Mouse (Mus musculus) erythroblast, embryonic 14.5 days (primary cell): ENCODE measurements around the gene Arrdc4. TPM values are rescaled to one million over a fixed set of nuclear protein-coding genes. Genes with fewer than 3 reads are reported as not detected.
A peak's percentile ranks its signal among the peaks of the same experiment; 100 is the strongest.

ENCODE experiments used
- H3K27me3 ChIP-seq: 2 replicates; pipeline ENCODE4 v1.6.1; 2012; ENCODE audit warnings: inconsistent platforms; ENCODE audit not compliant: control insufficient read depth
- H3K36me3 ChIP-seq: 2 replicates; pipeline ENCODE4 v1.6.1; 2012; ENCODE audit warnings: mild to moderate bottlenecking, inconsistent platforms; ENCODE audit not compliant: control insufficient read depth
- H3K4me1 ChIP-seq: 2 replicates; pipeline ENCODE4 v1.6.1; 2012; ENCODE audit warnings: inconsistent platforms; ENCODE audit not compliant: control insufficient read depth
- H3K4me3 ChIP-seq: replicated peaks from 2 replicates; pipeline ENCODE3; 2012; ENCODE audit warnings: moderate library complexity, mild to moderate bottlenecking, inconsistent platforms
- H3K9me3 ChIP-seq: 2 replicates; pipeline ENCODE4 v1.6.1; 2012; ENCODE audit warnings: low read length, inconsistent platforms, mixed read lengths; ENCODE audit not compliant: control insufficient read depth
- GATA1 ChIP-seq: IDR thresholded peaks from 2 replicates; pipeline ENCODE4 v1.6.1; 2012; ENCODE audit warnings: low read length, inconsistent platforms, mixed read lengths
- TAL1 ChIP-seq: IDR thresholded peaks from 3 replicates; pipeline ENCODE4 v1.6.1; 2012; ENCODE audit warnings: low read length, inconsistent platforms, mixed read lengths
- polyA plus RNA-seq: library from polyadenylated mRNA; stranded (reverse); fragments of >175 nt; gene quantifications from 2 replicates; pipeline ENCODE4 v1.2.3, GENCODE M21; 2012

Arrdc4 gene
- polyA plus RNA-seq, 1 experiment: 0.16 TPM

DNA sequence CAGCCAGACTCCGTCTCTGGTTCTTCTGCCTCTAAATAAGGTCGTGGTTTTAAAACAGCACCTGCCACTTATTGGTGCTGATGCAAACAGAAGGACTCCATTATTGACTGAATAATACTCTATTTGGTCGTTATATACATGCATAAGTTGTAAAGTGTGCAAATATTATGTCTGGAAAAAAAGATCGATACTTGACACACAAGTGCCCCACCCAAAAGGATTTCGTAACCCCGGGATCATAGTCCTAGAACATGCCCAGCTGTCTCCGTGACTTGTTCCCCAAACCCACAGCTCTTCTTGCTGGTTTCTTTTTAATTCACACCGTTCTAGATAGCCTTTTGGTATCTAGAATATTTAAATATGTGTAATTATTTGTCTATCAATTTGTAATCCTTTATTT lies 878 bp upstream of the Arrdc4 start:
- H3K4me1 ChIP-seq: peaks cover 19% of the 10 kb centered on the region
- peak overlapping the region; percentile 71 for H3K4me3 ChIP-seq
- TF ChIP-seq GATA1 (no peak), TAL1 (no peak)
- no peaks in the 10 kb centered on the region for H3K36me3 ChIP-seq
- no peaks in the 10 kb centered on the region for H3K27me3 ChIP-seq
- no peaks in the 10 kb centered on the region for H3K9me3 ChIP-seq

DNA sequence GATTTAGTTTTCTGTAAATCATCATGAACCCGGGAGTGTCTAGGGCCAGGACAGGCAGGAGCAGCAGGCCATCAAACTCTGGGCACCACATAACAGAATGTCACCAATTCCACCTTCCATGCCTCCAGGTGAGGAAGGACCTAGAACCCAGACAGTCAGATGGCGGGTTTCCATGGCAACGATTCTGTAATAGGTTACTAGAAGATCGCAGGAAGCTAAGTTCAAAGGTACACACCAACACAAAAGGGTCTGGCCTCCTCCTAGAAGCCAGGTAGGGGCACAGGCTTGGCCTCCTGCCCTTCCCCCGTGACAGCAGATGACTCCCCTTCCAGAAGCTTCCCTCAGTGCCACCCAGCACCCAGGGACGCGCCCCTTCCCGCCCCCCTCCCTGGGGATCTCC lies 680 bp downstream of the Arrdc4 start:
- TF ChIP-seq GATA1 (no peak), TAL1 (no peak)
- no peaks in the 10 kb centered on the region for H3K9me3 ChIP-seq
- H3K4me3 ChIP-seq: peak overlapping the region; percentile 71

DNA sequence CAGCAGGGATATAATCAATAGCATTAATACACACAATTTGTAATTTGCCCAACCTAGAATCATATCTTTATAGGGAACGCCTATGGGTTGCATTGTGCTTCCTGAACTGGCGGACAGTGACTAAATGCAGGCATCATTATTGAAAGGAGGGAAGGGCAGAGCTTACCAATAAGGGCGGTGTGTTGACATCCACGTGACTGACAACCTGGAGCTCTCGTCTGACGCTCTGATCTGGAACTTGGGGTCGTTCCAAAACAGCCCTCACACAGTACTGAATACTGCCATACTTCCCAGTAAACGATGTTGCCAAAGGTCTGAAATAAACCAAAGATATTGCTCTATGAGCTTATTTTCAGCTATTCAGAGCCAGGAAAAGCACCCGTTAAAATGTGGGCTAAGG lies 4.4 kb downstream of the Arrdc4 start:
- TF ChIP-seq GATA1: no peak
- TF ChIP-seq TAL1: no peak
- H3K4me1 ChIP-seq: peaks cover 17% of the 10 kb centered on the region
- H3K36me3 ChIP-seq: peaks cover 8% of the 10 kb centered on the region
- H3K9me3 ChIP-seq: no peaks in the 10 kb centered on the region
- no peaks in the 10 kb centered on the region for H3K27me3 ChIP-seq
- H3K4me3 ChIP-seq: no peak overlapping the region

More for the DNA sequence above, 680 bp downstream of the Arrdc4 start:
- peaks cover 19% of the 10 kb centered on the region for H3K4me1 ChIP-seq
- no peaks in the 10 kb centered on the region; the same call in 1 of the 2 replicates for H3K36me3 ChIP-seq
- H3K27me3 ChIP-seq: no peaks in the 10 kb centered on the region

DNA sequence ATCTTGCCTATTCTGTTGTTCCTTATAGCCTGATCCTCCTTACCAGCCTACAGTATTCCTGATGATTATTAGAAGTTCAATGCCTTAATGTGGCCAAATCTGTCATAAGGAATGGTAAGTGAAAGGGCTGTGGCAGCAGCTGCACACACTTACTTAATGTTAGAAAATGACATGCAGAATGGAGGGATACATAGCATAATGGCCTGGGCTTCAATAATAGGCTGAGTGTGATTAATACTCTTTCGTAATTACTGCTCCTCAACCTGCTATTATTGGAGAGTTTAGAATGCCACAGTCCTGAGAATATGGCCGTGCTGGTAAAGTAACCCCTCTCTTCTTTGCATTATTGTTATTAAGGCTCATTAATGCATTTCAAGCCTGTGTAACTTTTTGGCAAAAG lies 4.8 kb downstream of the Arrdc4 start:
- Histone ChIP-seq H3K4me1 (peaks cover 13% of the 10 kb centered on the region), H3K9me3 (no peaks in the 10 kb centered on the region), H3K4me3 (no peak overlapping the region), H3K36me3 (peaks cover 8% of the 10 kb centered on the region), H3K27me3 (no peaks in the 10 kb centered on the region)
- TF ChIP-seq TAL1: no peak
- no peak for TF ChIP-seq GATA1

DNA sequence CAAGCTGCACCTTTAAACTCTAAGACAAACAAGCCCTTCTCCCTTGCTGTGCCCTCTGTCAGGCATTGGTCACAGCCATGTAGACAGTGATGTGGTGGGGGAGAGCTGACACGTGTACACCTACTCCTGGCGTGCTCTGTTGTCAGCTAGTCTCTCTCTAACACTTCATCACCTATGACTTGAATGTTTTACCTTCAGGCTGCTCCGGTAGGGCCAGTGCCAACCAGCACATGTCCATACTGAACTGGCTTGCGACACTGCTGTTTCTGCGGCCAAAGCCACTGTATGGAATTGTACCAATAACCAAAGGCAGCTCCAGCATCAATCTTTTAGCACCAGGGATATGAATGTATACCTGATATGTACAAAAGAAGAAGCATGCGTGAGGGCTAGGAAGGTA lies 8.3 kb downstream of the Arrdc4 start:
- TF ChIP-seq GATA1 (no peak), TAL1 (no peak)
- no peak overlapping the region for H3K4me3 ChIP-seq
- H3K27me3 ChIP-seq: no peaks in the 10 kb centered on the region
- no peaks in the 10 kb centered on the region for H3K9me3 ChIP-seq
- H3K36me3 ChIP-seq: peaks cover 8% of the 10 kb centered on the region
- H3K4me1 ChIP-seq: no peaks in the 10 kb centered on the region

DNA sequence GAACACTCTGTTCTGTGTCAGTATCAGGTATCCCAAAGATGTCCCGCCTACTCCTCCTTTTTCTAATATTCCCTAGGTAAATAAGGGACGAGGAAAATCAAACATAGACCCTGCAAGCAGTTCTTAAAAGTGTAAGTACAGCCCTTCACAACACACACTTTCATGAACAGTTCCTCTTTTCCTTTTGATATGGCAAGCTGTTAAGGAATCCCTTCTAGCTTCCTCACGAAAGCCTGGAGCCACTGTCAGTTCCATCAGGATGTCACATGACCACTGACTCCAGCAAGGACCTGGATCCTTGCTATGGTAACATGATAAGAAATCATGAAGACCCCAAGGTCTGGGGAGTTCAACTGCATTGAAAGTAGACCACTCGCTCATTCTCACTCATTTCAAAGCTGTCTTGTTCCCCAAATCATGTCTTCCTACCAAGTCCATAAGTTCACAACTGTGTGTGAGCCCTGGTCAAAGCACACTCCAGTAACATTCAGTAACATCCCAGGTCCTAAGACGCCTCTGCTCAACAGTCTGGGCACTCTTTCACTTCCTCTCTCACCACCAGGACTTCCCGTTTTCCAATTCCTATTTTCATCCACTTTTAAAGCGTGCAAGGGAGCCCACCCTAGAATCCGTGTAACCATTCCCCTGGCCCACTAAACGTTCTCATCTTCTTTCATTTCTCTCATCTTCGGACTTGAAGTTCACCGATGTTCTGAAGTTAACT lies 10.2 kb downstream of the Arrdc4 start:
- Histone ChIP-seq H3K36me3 (peaks cover 8% of the 10 kb centered on the region), H3K27me3 (no peaks in the 10 kb centered on the region), H3K4me3 (no peak overlapping the region), H3K4me1 (no peaks in the 10 kb centered on the region), H3K9me3 (no peaks in the 10 kb centered on the region)
- TF ChIP-seq GATA1 (no peak), TAL1 (no peak)

DNA sequence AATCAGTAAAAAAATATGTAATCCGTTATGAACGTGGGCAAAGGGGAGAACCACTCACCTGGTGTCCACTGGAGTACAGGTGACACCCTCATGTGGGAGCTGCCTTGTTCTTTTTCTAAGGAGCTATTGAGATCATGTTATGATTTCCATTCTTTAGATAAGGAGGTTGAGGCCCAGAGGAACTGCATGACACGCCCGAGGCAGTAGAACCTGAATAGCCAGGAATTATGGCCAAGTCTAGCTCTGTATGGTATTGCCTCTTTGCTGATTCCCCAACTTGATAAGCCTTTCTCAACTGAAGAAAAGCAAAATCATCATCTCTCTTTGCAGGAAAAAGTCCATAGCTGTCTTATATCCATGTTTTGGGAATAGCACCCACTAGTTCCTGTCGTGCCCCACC lies 22.7 kb downstream of the Arrdc4 start:
- TF ChIP-seq TAL1 (no peak), GATA1 (no peak)
- Histone ChIP-seq H3K36me3 (no peaks in the 10 kb centered on the region), H3K27me3 (no peaks in the 10 kb centered on the region), H3K9me3 (no peaks in the 10 kb centered on the region; the same call in 1 of the 2 replicates), H3K4me3 (no peak overlapping the region), H3K4me1 (no peaks in the 10 kb centered on the region)

DNA sequence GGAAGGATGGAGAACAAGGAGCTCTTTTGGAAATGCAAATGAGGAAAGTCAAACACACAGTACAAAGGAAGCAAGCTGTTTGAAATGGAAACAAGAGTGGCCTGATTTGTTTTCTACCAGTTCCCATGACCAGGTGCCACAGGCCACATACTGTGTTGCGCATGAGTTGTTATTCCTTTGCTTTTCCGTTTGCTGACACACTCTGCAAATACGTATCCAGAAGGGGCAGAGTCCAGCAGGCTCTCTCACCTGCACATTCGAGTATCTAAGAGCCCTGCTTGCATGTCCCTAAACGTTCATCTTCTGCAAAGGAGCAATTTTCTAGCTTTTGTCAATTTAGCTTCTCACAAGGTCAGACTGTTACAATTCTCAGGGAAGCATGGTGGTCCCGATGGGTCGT lies 24.3 kb downstream of the Arrdc4 start:
- TF ChIP-seq TAL1: no peak
- TF ChIP-seq GATA1: no peak
- Histone ChIP-seq H3K4me3 (no peak overlapping the region), H3K9me3 (no peaks in the 10 kb centered on the region), H3K27me3 (no peaks in the 10 kb centered on the region), H3K36me3 (no peaks in the 10 kb centered on the region), H3K4me1 (no peaks in the 10 kb centered on the region)

DNA sequence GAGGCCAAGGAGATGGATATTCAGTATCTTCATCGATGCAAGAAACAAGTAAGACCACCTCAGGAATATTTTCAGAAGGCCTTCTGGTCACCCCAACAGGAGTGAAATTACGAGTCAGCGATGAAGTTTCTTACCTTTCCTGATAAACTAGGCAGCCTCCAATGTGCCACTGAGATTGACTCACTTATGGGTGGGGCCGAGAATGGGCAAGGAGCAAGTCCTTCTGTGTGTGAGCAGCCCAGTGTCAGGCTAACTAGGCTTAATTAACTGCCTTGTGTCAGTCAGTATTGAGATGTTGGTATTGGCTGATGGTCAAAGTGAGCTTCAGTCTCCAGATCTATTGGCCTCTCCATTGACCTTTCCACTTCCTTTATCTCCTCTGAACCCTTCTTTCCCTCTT lies 27.5 kb downstream of the Arrdc4 start:
- no peak for TF ChIP-seq GATA1
- TF ChIP-seq TAL1: no peak
- H3K36me3 ChIP-seq: no peaks in the 10 kb centered on the region

DNA sequence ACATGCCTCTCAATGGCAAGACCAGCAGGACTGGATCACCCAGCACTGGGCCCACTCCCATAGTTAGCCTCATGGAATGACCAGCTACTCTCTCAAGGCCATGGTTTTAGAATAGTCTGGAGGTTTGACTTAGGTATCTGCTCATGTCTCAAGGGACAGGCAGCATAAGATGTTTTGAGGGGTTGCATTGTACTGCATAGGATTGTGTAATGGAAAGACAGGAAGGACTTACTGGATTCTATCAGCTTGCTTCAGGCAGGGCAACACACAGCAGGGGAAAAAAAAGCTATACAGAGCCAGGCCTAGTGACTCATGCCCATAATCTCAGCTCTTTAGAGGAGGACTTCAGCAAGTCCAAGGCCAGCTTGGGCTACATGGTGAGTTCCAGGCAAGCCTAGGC lies 31.1 kb downstream of the Arrdc4 start:
- Histone ChIP-seq H3K9me3 (no peaks in the 10 kb centered on the region), H3K36me3 (no peaks in the 10 kb centered on the region)
- TF ChIP-seq TAL1 (no peak), GATA1 (no peak)

More for the DNA sequence above, 27.5 kb downstream of the Arrdc4 start:
- Histone ChIP-seq H3K27me3 (no peaks in the 10 kb centered on the region), H3K4me1 (no peaks in the 10 kb centered on the region), H3K9me3 (no peaks in the 10 kb centered on the region), H3K4me3 (no peak overlapping the region)

More for the DNA sequence above, 31.1 kb downstream of the Arrdc4 start:
- no peaks in the 10 kb centered on the region for H3K4me1 ChIP-seq
- no peak overlapping the region for H3K4me3 ChIP-seq
- no peaks in the 10 kb centered on the region for H3K27me3 ChIP-seq
